Mouse (Mus musculus): Measurements from ENCODE around the gene Carf. TPM values are rescaled to one million over a fixed set of nuclear protein-coding genes. Genes with fewer than 3 reads are reported as not detected.
"Not testable (repeated sequence)": the region's sequence is repeated elsewhere in the genome, so short reads cannot be mapped to it uniquely, and the experiment has no call there.

Carf gene
- total RNA-seq (2021) = 13.8 and 17.9 TPM in 2 replicates
- long read RNA-seq, partial matches to known transcripts = 0 of 2 reads
- long read RNA-seq, other reads (novel, unspliced or antisense) = 2 of 2 reads

DNA sequence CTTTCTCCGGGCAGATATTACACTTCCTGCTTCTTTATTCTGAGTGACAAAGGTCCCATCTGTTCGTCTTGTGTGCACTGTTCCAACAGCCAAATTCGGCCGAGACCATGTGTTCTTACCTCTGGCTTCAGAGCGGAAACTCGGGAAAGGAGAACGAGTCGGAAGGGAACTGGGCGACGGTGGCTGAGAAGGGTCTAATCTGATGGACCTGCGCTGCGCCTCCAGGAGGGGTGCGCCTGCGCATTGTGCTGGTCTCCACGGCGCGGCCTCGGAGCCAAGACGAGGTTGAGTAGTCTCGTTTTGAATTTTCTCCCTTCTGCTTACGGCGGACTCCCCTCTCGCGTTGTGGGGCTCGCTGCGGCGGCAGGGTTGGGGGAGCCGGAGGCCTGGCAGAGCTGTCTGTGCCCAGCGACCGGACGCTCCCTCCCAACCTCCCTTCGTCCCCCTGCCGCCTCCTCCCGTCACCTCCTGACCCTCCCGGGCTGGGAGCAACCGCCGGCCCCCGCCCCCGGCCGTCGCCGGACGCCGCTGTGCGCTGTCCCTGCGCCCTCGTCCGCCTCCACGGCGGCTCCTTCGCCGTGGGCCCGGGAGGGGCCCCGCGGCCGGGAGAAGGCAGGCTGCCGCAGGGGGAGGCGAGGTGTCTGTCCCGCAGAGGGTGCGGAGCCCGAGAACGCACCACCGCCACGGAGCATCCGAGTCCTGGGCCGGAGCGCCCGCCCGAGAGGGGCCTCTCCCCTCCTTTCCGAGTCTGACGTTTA lies at the start of gene Carf, which contains the start of gene Wdr12:
Gene Carf (plus strand): TSS at position 224 of the 758 bp plus-strand sequence.
Gene Wdr12 (minus strand): TSS at position 622 of the 758 bp plus-strand sequence.
- DNase-seq = peak; percentile 97

- DNase-seq = no peak
Observed at GRCm38 (mm10) chr1:60054659-60055058, 43.4 kb upstream of the Carf start.

DNA sequence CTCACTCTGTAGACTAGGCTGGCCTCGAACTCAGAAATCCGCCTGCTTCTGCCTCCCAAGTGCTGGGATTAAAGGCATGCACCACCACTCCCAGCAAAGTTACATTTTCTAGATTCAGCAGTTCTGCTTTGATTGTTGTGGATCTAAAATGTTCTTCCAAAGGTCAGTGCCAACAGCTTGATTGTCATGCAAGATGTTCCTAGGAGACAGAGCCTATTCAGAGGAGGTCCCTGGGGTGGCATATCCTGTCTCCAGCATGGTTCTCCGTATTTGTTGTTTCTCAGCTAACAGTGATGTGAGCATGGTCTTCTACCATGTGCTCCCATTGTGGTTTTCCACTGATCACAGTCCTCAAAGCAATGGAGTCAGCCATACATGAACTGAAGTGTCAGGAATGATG lies 41.7 kb upstream of the Carf start:
- DNase-seq = no peak

DNA sequence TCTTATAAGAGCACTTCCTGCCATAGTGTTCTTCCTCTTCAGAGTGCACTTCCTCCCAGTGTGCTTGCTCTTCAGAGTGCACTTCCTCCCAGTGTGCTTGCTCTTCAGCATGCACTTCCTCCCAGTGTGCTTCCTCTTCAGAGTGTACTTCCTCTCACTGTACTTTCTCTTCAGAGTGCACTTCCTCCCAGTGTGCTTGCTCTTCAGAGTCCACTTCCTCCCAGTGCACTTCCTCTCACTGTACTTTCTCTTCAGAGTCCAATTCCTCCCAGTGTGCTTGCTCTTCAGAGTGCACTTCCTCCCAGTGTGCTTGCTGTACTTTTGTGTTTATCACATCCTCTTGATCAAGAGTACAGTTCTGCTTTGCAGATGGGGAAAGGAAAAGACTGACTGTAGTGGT lies 27.3 kb upstream of the Carf start:
- not testable (repeated sequence) for DNase-seq

DNA sequence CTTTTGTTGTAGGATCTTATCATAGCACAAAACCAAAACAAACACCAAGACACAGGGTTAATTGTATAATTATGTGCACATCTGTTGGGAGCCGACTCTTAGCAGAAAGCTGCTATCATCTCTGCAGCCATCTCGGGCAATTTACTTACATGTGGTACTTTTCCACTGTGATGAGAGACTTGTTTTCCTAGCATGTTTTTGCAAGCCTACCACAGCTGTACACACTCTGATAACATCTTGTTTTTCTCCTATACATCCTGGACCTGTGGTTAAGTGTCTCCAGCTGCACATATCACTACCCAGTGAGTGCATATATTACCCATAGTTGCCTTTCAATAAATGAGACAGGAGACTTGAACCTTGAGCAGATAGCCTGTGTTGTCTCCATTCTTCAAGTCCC lies 23.1 kb upstream of the Carf start:
- no peak for DNase-seq

- DNase-seq = no peak
Observed at GRCm38 (mm10) chr1:60075590-60075989, 22.5 kb upstream of the Carf start.

- no peak for DNase-seq
Observed at GRCm38 (mm10) chr1:60076411-60076810, 21.6 kb upstream of the Carf start.

DNA sequence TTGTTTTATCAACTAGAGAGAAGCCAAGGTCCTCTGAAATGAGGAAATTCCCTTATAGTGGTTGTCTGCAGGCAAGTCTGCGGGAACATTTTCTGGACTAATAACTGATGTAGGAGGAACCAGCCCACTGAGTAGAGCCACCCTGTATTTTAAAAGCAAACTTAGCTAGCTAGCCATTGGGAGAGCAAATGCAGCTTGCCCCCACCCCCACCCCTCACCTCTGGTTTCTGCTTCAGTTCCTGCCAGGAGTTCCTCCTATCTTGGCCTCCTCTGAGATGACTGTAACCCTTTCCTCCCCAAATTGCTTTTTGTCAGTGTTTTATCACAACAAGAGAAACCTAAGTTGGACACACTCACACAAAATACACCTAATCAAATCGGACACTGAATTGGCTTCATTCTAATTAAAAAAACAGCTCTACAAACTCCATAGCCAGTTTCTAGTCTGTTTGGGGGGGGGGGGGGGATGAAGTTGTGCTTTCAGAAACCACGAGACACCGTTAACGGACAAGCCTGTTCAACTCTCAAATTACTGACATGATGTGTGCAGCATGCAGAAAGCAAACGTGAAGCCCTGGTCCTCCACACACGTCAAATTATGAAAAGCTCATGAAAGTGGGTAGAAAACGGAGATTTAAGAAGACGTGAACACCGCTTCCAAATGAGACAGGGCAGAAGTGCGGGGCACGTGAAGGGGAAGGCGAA lies 1.3 kb upstream of the Carf start:
- no peak for DNase-seq

GRCm38 (mm10) chr1:60097277-60098023 lies 597 bp upstream of the Carf start:
- peak; percentile 51 for DNase-seq

DNA sequence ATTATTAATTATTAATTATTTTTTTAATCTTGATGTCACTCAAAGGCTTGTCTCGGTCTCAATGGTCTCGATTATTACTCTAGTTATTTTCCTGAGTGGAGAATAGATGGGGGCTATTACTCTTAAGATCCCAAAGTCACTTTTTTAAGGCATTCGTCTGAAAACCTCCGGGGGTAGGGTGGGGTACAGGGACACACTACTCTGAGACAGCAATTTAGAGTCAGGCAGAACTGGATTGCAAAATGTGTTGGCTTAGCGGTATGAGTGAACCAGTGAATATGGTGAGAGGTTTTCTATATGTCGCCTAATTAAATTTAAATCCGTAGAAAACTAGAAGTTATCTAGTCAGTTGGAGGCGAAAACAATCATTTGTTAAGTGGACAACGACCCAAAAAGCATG lies 792 bp downstream of the Carf start:
- no peak for DNase-seq

- DNase-seq = no peak
Observed at GRCm38 (mm10) chr1:60104582-60104981, 6.5 kb downstream of the Carf start.

DNA sequence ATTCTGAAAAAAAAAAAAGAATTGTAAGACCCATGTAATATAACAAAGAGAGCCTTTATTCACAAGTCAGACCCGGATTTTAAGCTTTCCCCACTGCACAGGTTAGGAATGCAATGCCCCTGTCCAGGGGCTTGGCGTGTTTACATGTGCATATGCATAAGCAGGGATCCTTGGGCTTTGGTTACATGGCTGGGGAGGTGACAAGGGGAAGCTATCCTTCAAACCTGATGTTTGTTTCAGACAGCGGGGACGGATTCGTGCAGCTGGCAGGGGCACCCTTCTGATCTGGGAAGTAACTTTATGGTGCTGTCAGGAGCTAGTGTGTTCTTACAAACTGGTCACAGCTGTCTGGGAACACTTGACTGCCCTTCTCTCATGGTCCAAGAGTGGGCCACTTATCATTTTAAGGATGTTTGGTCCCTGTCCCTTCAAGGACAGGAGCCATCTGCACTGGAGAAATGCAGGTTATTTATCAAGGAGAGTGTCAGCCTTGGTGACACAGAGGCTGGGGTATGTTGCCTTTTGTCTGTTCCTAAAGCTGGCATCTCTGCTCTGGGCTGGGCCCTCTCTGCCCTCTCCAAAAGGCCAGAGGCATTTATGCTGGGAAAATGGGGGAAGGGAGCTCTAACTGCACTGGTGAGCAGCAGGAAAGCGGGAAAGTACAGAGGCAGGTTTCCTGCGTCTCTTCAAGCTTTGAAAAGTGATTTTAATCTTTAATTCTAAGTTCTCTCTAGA lies 19.8 kb downstream of the Carf start:
- no peak for DNase-seq

DNA sequence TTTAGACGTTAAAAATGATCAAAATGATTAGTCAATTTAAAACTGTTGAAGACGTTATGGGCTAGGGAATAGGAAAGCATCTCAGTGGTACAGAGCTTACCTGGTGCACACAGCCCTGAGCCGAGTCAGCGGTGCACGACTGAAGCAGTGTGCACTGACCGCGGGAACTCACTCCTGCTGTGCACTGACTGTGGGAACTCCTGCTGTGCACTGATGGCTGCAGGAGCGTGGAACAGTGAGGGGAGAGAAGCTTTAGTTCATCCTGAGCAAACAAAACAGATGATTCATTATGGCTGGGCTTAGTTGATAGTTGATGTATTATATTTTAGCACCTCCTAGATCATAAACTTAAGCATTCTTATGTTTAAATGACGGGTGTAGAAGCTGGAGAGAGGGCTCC lies 39.3 kb downstream of the Carf start:
- no peak for DNase-seq

GRCm38 (mm10) chr1:60152700-60153099 lies 54.7 kb downstream of the Carf start:
- DNase-seq = no peak

DNA sequence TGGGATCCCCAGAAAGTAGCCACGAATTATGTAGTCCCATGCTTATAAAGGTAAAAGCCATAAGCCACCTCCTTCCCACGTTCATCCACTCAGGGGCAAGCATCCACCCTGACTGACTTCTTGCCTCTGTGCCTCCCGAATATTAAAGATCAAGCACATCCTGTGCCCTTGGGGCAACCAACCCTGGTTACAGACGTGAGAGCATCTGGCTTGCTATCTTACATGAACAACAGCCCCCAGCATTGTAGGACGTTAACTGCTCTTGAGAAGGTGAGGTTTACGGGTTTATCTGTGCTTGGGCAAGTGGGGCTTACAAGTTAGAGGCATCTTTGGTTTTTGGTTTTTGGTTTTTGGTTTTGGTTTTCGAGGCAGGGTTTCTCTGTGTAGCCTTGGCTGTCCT lies 58.6 kb downstream of the Carf start:
- no peak for DNase-seq

GRCm38 (mm10) chr1:60158411-60158810 lies 60.4 kb downstream of the Carf start:
- DNase-seq = peak; percentile 50

GRCm38 (mm10) chr1:60163676-60164075 lies 65.6 kb downstream of the Carf start:
- no peak for DNase-seq

- DNase-seq = no peak
Observed at GRCm38 (mm10) chr1:60169626-60170025, 71.6 kb downstream of the Carf start.

GRCm38 (mm10) chr1:60170251-60170650 lies 72.2 kb downstream of the Carf start:
- no peak for DNase-seq

DNA sequence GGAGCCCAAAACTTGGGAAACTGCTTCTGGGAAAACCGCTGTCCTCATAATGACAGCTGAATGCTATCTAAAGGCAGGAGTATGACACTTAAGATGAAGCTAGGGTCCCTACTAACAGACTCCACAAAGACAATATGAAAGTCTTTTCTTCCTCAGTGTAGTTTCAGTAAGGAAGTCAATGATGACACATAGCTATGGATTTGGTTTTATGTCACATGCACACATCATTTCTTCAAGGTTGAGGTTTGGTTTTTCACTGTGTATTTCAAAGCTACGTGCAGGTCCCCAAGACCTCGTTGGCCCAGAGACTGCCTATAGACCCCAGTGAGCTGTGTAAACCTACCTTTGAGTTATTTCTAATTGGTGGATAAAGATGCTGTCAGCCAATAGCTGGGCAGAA lies 75.1 kb downstream of the Carf start:
- no peak for DNase-seq

GRCm38 (mm10) chr1:60177814-60178213 lies 79.8 kb downstream of the Carf start:
- not testable (repeated sequence) for DNase-seq

DNA sequence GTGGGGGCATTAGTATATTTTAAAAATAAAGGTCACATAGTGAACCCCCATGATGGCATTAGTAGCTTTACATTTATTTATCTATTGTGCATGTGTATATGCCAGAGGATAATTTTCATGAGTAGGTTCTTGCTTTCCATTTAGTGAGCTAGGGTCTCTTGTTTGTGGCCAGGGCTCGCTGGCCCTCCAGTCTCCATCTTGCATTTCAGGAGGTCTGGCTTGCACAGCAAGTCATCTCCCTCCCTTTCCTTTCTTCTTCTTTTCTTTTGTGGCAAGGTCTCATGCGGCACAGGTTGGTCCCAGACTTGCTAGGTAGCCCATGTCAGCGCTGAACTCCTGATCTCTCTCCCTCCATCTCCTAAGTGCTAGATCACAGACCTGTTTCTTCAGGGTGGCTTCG lies 81.3 kb downstream of the Carf start:
- DNase-seq = no peak
